Mouse (Mus musculus): ENCODE measurements around the gene Ifnar1. TPM values are rescaled to one million over a fixed set of nuclear protein-coding genes. Genes with fewer than 3 reads are reported as not detected.
"Not testable (repeated sequence)": the region's sequence is repeated elsewhere in the genome, so short reads cannot be mapped to it uniquely, and the experiment has no call there.

The Ifnar1 gene
- total RNA-seq, 2 experiments from 2014 or later: 35.6 to 42.5 TPM

- no peak for ATAC-seq (replicated peaks; ENCODE audit: poor library complexity, severe bottlenecking)
Measured at GRCm38 (mm10) chr16:91496766-91497165, 11.7 kb downstream of the Ifnar1 start.

GRCm38 (mm10) chr16:91498041-91498440 lies 13.0 kb downstream of the Ifnar1 start:
- ATAC-seq (replicated peaks; ENCODE audit: poor library complexity, severe bottlenecking): no peak

GRCm38 (mm10) chr16:91504701-91505100 lies 19.7 kb downstream of the Ifnar1 start:
- no peak for ATAC-seq (replicated peaks; ENCODE audit: poor library complexity, severe bottlenecking)

GRCm38 (mm10) chr16:91505116-91505601 lies 20.1 kb downstream of the Ifnar1 start:
- ATAC-seq (replicated peaks; ENCODE audit: poor library complexity, severe bottlenecking): no peak

GRCm38 (mm10) chr16:91506396-91506795 lies 21.4 kb downstream of the Ifnar1 start:
- ATAC-seq (replicated peaks; ENCODE audit: poor library complexity, severe bottlenecking): no peak

- ATAC-seq (replicated peaks; ENCODE audit: poor library complexity, severe bottlenecking): peak; percentile 85
Measured at GRCm38 (mm10) chr16:91512161-91512787, 27.2 kb downstream of the Ifnar1 start.

GRCm38 (mm10) chr16:91513099-91513498 lies 28.1 kb downstream of the Ifnar1 start:
- ATAC-seq (replicated peaks; ENCODE audit: poor library complexity, severe bottlenecking): no peak

- ATAC-seq (replicated peaks; ENCODE audit: poor library complexity, severe bottlenecking): no peak
Measured at GRCm38 (mm10) chr16:91517020-91517419, 32.0 kb downstream of the Ifnar1 start.

- ATAC-seq (replicated peaks; ENCODE audit: poor library complexity, severe bottlenecking): peak; percentile 64
Measured at GRCm38 (mm10) chr16:91522040-91522439, 37.0 kb downstream of the Ifnar1 start.

GRCm38 (mm10) chr16:91522479-91523309 lies 37.7 kb downstream of the Ifnar1 start:
- ATAC-seq (replicated peaks; ENCODE audit: poor library complexity, severe bottlenecking): peak; percentile 71

- no peak for ATAC-seq (replicated peaks; ENCODE audit: poor library complexity, severe bottlenecking)
Measured at GRCm38 (mm10) chr16:91524206-91524605, 39.2 kb downstream of the Ifnar1 start.

GRCm38 (mm10) chr16:91526274-91526673 lies 41.2 kb downstream of the Ifnar1 start:
- no peak for ATAC-seq (replicated peaks; ENCODE audit: poor library complexity, severe bottlenecking)

- peak; percentile 57 for ATAC-seq (replicated peaks; ENCODE audit: poor library complexity, severe bottlenecking)
Measured at GRCm38 (mm10) chr16:91527051-91527450, 42.0 kb downstream of the Ifnar1 start.

- ATAC-seq (replicated peaks; ENCODE audit: poor library complexity, severe bottlenecking): no peak
Measured at GRCm38 (mm10) chr16:91527500-91527899, 42.5 kb downstream of the Ifnar1 start.

GRCm38 (mm10) chr16:91528578-91528977 lies 43.5 kb downstream of the Ifnar1 start:
- ATAC-seq (replicated peaks; ENCODE audit: poor library complexity, severe bottlenecking): no peak

- not testable (repeated sequence) for ATAC-seq (replicated peaks; ENCODE audit: poor library complexity, severe bottlenecking)
Measured at GRCm38 (mm10) chr16:91530830-91531229, 45.8 kb downstream of the Ifnar1 start.

- ATAC-seq (replicated peaks; ENCODE audit: poor library complexity, severe bottlenecking): no peak
Measured at GRCm38 (mm10) chr16:91531856-91532255, 46.8 kb downstream of the Ifnar1 start.

GRCm38 (mm10) chr16:91532429-91532828 lies 47.4 kb downstream of the Ifnar1 start:
- no peak for ATAC-seq (replicated peaks; ENCODE audit: poor library complexity, severe bottlenecking)

GRCm38 (mm10) chr16:91533097-91534001 lies 48.3 kb downstream of the Ifnar1 start:
- peak; percentile 29 for ATAC-seq (replicated peaks; ENCODE audit: poor library complexity, severe bottlenecking)

GRCm38 (mm10) chr16:91534477-91534876 lies 49.4 kb downstream of the Ifnar1 start:
- peak; percentile 68 for ATAC-seq (replicated peaks; ENCODE audit: poor library complexity, severe bottlenecking)

Measured in granulocyte monocyte progenitor cell, adult 5-6 weeks (primary cell).